Mouse (Mus musculus) bone marrow macrophage, adult 2 months (primary cell): Measurements from ENCODE around the gene Tle6.

Experiments used
- CTCF ChIP-seq: IDR thresholded peaks from 2 replicates; pipeline ENCODE4 v1.5.1; 2012; ENCODE audit warnings: low read depth, mild to moderate bottlenecking, low read length, moderate library complexity
- POLR2A ChIP-seq: IDR thresholded peaks from 2 replicates; pipeline ENCODE4 v1.6.1; 2012; ENCODE audit warnings: mild to moderate bottlenecking, low read depth, low read length, borderline replicate concordance

- TF ChIP-seq CTCF (peak; percentile 93), POLR2A (no peak)
Observed at GRCm38 (mm10) chr10:81604968-81605665, 4.2 kb upstream of the Tle6 start.
